Mouse (Mus musculus): ENCODE measurements around the gene Gm43302.

GRCm38 (mm10) chr5:105306159-105306581, 12.7 kb upstream of the Gm43302 start:
- no peak for TF ChIP-seq GATA1 (IDR thresholded peaks at IDR 0.05; ENCODE audit: low read length)
- no peak for TF ChIP-seq TAL1 (IDR thresholded peaks at IDR 0.05; ENCODE audit: low read length)

Measured in erythroblast, embryonic 14.5 days (primary cell).